Mouse (Mus musculus) stomach, postnatal 0 days (tissue): ENCODE measurements around the gene Lnpep.

ENCODE experiments used
- CTCF ChIP-seq: IDR thresholded peaks from 2 replicates; pipeline ENCODE4 v1.5.1; 2016; ENCODE audit warnings: antibody characterized with exemption, low read depth, mild to moderate bottlenecking, moderate library complexity
- EP300 ChIP-seq: optimal IDR thresholded peaks from 2 replicates; pipeline ENCODE3; 2016; ENCODE audit warnings: antibody characterized with exemption

- TF ChIP-seq CTCF (no peak; the same call in 1 of the 2 replicates), EP300 (no peak)
These were observed 108.3 kb downstream of the Lnpep start for GRCm38 (mm10) chr17:17516384-17517016.
